Comparison of ENCODE assay signal across 26 mouse cellular contexts in the genomic region with DNA sequence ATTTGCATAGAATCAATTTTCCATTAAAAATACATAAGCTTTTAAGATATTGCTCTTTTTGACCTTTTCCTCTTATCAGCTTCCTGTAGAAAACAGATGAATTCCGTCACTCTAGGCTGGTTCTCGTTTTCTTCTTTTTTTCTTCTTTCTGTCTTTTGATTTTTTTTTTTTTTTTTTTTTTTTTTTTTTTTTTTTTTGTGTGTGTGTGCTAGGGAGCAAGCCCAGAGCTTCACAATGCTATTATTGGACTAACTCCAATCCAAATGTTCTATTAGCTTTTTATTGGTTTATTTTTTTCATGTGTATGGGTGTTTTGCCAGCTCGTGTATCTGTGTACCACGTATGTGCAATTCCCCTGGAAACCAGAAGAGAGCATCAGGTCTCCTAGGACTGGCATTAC.
A peak's percentile ranks its signal among the peaks of the same experiment; 100 is the strongest.
DNase-seq lines count a peak whose midpoint lies in the region; ATAC-seq and TF ChIP-seq lines count a peak whose summit lies in the region.
"Had no signal": no experiment of that assay in that cellular context is flagged by ENCODE, and none has a peak within 500 bp of the region (broad histone marks: within the 10 kb centered on the region; RNA-seq: fewer than 3 reads in every experiment).

No protein-coding gene starts in this region.

- no peak for ATAC-seq in forebrain, postnatal 0 days
- no peak for ATAC-seq in forebrain, embryonic 15.5 days (replicated peaks)
- no peak for ATAC-seq in intestine, postnatal 0 days
- no peak for ATAC-seq in intestine, embryonic 15.5 days
- no peak for ATAC-seq in midbrain, embryonic 11.5 days (ENCODE audit: low FRiP score)
- no peak for ATAC-seq in midbrain, embryonic 15.5 days (replicated peaks)
- no peak for ATAC-seq in stomach, postnatal 0 days (ENCODE audit: low FRiP score, low TSS enrichment)
- ATAC-seq: activated CD4-positive, CD25-positive, alpha-beta regulatory T cell, adult 4 months; hindbrain, postnatal 0 days had no signal

- no peak for DNase-seq in forebrain, postnatal 0 days
- DNase-seq in midbrain, embryonic 11.5 days (ENCODE audit: low spot score, missing footprints), result peak; percentile 28
- no peak for DNase-seq in stomach, postnatal 0 days (ENCODE audit: low spot score)
- no peak for DNase-seq in left cerebral cortex, postnatal 4 days
- DNase-seq: adrenal gland, adult 2 months; adrenal gland, postnatal 36 days; cerebellum, adult 2 months; cerebellum, postnatal 14 days; gastrocnemius, postnatal 36 days; heart, postnatal 36 days; kidney, adult 2 months; kidney, postnatal 36 days; lung, postnatal 10 days had no signal

- intact Hi-C loops in left cerebral cortex, postnatal 4 days (cut with DNase I), result no loop called here

- no peak overlapping the region for H3K27ac ChIP-seq in forebrain, postnatal 0 days (ENCODE audit: low read depth, low read length)
- H3K27ac ChIP-seq in forebrain, embryonic 15.5 days (replicated peaks), result no peak overlapping the region
- H3K27ac ChIP-seq in intestine, postnatal 0 days (ENCODE audit: low read depth, low read length), result no peak overlapping the region
- H3K27ac ChIP-seq in intestine, embryonic 15.5 days, result no peak overlapping the region
- no peak overlapping the region for H3K27ac ChIP-seq in midbrain, embryonic 11.5 days (ENCODE audit: low read depth, low read length)
- no peak overlapping the region for H3K27ac ChIP-seq in midbrain, embryonic 15.5 days
- H3K27ac ChIP-seq in stomach, postnatal 0 days (replicated peaks), result no peak overlapping the region
- H3K27ac ChIP-seq: embryonic facial prominence, embryonic 10.5 days; embryonic facial prominence, embryonic 15.5 days; forebrain, embryonic 12.5 days; heart, embryonic 15.5 days; hindbrain, embryonic 12.5 days; hindbrain, postnatal 0 days; liver, embryonic 15.5 days; midbrain, embryonic 10.5 days had no signal

- no peak overlapping the region for H3K4me2 ChIP-seq in forebrain, postnatal 0 days (ENCODE audit: low read depth)
- no peak overlapping the region for H3K4me2 ChIP-seq in forebrain, embryonic 15.5 days (replicated peaks)
- H3K4me2 ChIP-seq in intestine, postnatal 0 days (replicated peaks; ENCODE audit: low read depth), result no peak overlapping the region
- no peak overlapping the region for H3K4me2 ChIP-seq in intestine, embryonic 15.5 days (replicated peaks)
- no peak overlapping the region for H3K4me2 ChIP-seq in midbrain, embryonic 11.5 days
- no peak overlapping the region for H3K4me2 ChIP-seq in midbrain, embryonic 15.5 days
- no peak overlapping the region for H3K4me2 ChIP-seq in stomach, postnatal 0 days (replicated peaks; ENCODE audit: low read depth)
- H3K4me2 ChIP-seq: embryonic facial prominence, embryonic 15.5 days; forebrain, embryonic 12.5 days; heart, embryonic 15.5 days; hindbrain, embryonic 12.5 days; liver, embryonic 15.5 days had no signal

- 79% methylated on average over 4 of the region's 4 CpGs for WGBS in forebrain, postnatal 0 days
- whole genome bisulfite sequencing in forebrain, embryonic 15.5 days, result 84% methylated on average over 4 of the region's 4 CpGs
- WGBS in intestine, postnatal 0 days, result 89% methylated on average over 4 of the region's 4 CpGs
- 84% methylated on average over 4 of the region's 4 CpGs for WGBS in intestine, embryonic 15.5 days
- 91% methylated on average over 4 of the region's 4 CpGs for whole genome bisulfite sequencing in midbrain, embryonic 11.5 days
- 83% methylated on average over 4 of the region's 4 CpGs for WGBS in midbrain, embryonic 15.5 days
- 83% methylated on average over 4 of the region's 4 CpGs for WGBS in stomach, postnatal 0 days

- H3K4me3 ChIP-seq in forebrain, postnatal 0 days (ENCODE audit: low read depth, low read length), result no peak overlapping the region
- H3K4me3 ChIP-seq in forebrain, embryonic 15.5 days, result no peak overlapping the region
- H3K4me3 ChIP-seq in intestine, postnatal 0 days (ENCODE audit: low read depth, low read length), result no peak overlapping the region
- no peak overlapping the region for H3K4me3 ChIP-seq in intestine, embryonic 15.5 days (replicated peaks)
- H3K4me3 ChIP-seq in midbrain, embryonic 11.5 days (ENCODE audit: low read depth, low read length), result no peak overlapping the region
- H3K4me3 ChIP-seq in midbrain, embryonic 15.5 days, result no peak overlapping the region
- H3K4me3 ChIP-seq in stomach, postnatal 0 days (ENCODE audit: low read depth, low read length), result no peak overlapping the region
- H3K4me3 ChIP-seq: embryonic facial prominence, embryonic 10.5 days; embryonic facial prominence, embryonic 15.5 days; forebrain, embryonic 12.5 days; heart, embryonic 15.5 days; hindbrain, embryonic 12.5 days; liver, embryonic 15.5 days; midbrain, embryonic 10.5 days had no signal

- H3K9me3 ChIP-seq in forebrain, postnatal 0 days (ENCODE audit: low read length), result no peaks in the 10 kb centered on the region
- H3K9me3 ChIP-seq in forebrain, embryonic 15.5 days, result no peaks in the 10 kb centered on the region
- H3K9me3 ChIP-seq in intestine, postnatal 0 days (ENCODE audit: control insufficient read depth), result no peaks in the 10 kb centered on the region
- H3K9me3 ChIP-seq in intestine, embryonic 15.5 days, result no peaks in the 10 kb centered on the region
- H3K9me3 ChIP-seq in midbrain, embryonic 11.5 days (ENCODE audit: control insufficient read depth, low read length), result no peaks in the 10 kb centered on the region
- H3K9me3 ChIP-seq in midbrain, embryonic 15.5 days, result no peaks in the 10 kb centered on the region
- H3K9me3 ChIP-seq in stomach, postnatal 0 days (ENCODE audit: control insufficient read depth, low read length), result no peaks in the 10 kb centered on the region
- H3K9me3 ChIP-seq: embryonic facial prominence, embryonic 10.5 days; embryonic facial prominence, embryonic 15.5 days; forebrain, embryonic 12.5 days; heart, embryonic 15.5 days; hindbrain, embryonic 12.5 days; liver, embryonic 15.5 days; midbrain, embryonic 10.5 days had no signal

- no peak for TF ChIP-seq EP300 in stomach, postnatal 0 days (optimal IDR thresholded peaks at IDR 0.05)

- peak; percentile 17; the same call in 1 of the 2 replicates for TF ChIP-seq CTCF in forebrain, postnatal 0 days (IDR thresholded peaks at IDR 0.05; ENCODE audit: low read depth)
- 0 out of 2 replicates have a peak, but pooled peaks have one; percentile 24 for TF ChIP-seq CTCF in intestine, postnatal 0 days (IDR thresholded peaks at IDR 0.05; ENCODE audit: low read depth)
- TF ChIP-seq CTCF in stomach, postnatal 0 days (IDR thresholded peaks at IDR 0.05; ENCODE audit: low read depth), result peak; percentile 26; the same call in 1 of the 2 replicates

- no peaks in the 10 kb centered on the region for H3K4me1 ChIP-seq in forebrain, postnatal 0 days (ENCODE audit: insufficient read depth)
- no peaks in the 10 kb centered on the region for H3K4me1 ChIP-seq in forebrain, embryonic 15.5 days
- no peaks in the 10 kb centered on the region for H3K4me1 ChIP-seq in intestine, postnatal 0 days (replicated peaks; ENCODE audit: control insufficient read depth, insufficient read depth, low read length)
- H3K4me1 ChIP-seq in intestine, embryonic 15.5 days (replicated peaks), result no peaks in the 10 kb centered on the region
- no peaks in the 10 kb centered on the region for H3K4me1 ChIP-seq in midbrain, embryonic 11.5 days (ENCODE audit: control insufficient read depth, insufficient read depth, low read length)
- H3K4me1 ChIP-seq in midbrain, embryonic 15.5 days, result no peaks in the 10 kb centered on the region
- no peaks in the 10 kb centered on the region for H3K4me1 ChIP-seq in stomach, postnatal 0 days (replicated peaks; ENCODE audit: control insufficient read depth, insufficient read depth)
- H3K4me1 ChIP-seq: hindbrain, embryonic 12.5 days; liver, embryonic 15.5 days; midbrain, embryonic 10.5 days had no signal

- no peaks in the 10 kb centered on the region for H3K27me3 ChIP-seq in forebrain, postnatal 0 days (ENCODE audit: insufficient read depth, low read length)
- no peaks in the 10 kb centered on the region for H3K27me3 ChIP-seq in forebrain, embryonic 15.5 days
- no peaks in the 10 kb centered on the region for H3K27me3 ChIP-seq in intestine, postnatal 0 days (replicated peaks; ENCODE audit: control insufficient read depth, insufficient read depth, low read length)
- H3K27me3 ChIP-seq in intestine, embryonic 15.5 days (replicated peaks), result no peaks in the 10 kb centered on the region
- H3K27me3 ChIP-seq in midbrain, embryonic 11.5 days (ENCODE audit: control insufficient read depth, insufficient read depth, low read length), result no peaks in the 10 kb centered on the region
- H3K27me3 ChIP-seq in midbrain, embryonic 15.5 days (replicated peaks), result no peaks in the 10 kb centered on the region
- H3K27me3 ChIP-seq in stomach, postnatal 0 days (ENCODE audit: control insufficient read depth, insufficient read depth, low read length), result no peaks in the 10 kb centered on the region
- H3K27me3 ChIP-seq: embryonic facial prominence, embryonic 15.5 days; forebrain, embryonic 12.5 days; heart, embryonic 15.5 days; hindbrain, embryonic 12.5 days; liver, embryonic 15.5 days had no signal

- H3K36me3 ChIP-seq in forebrain, postnatal 0 days (ENCODE audit: insufficient read depth), result no peaks in the 10 kb centered on the region
- no peaks in the 10 kb centered on the region for H3K36me3 ChIP-seq in forebrain, embryonic 15.5 days
- H3K36me3 ChIP-seq in intestine, postnatal 0 days (ENCODE audit: control insufficient read depth, insufficient read depth), result no peaks in the 10 kb centered on the region
- no peaks in the 10 kb centered on the region for H3K36me3 ChIP-seq in intestine, embryonic 15.5 days
- H3K36me3 ChIP-seq in midbrain, embryonic 11.5 days (ENCODE audit: control insufficient read depth, insufficient read depth, low read length), result no peaks in the 10 kb centered on the region
- H3K36me3 ChIP-seq in midbrain, embryonic 15.5 days (replicated peaks), result no peaks in the 10 kb centered on the region
- no peaks in the 10 kb centered on the region for H3K36me3 ChIP-seq in stomach, postnatal 0 days (ENCODE audit: control insufficient read depth, insufficient read depth, low read length)
- H3K36me3 ChIP-seq: embryonic facial prominence, embryonic 10.5 days; embryonic facial prominence, embryonic 15.5 days; forebrain, embryonic 12.5 days; heart, embryonic 15.5 days; hindbrain, embryonic 12.5 days; liver, embryonic 15.5 days; midbrain, embryonic 10.5 days had no signal

- no peak overlapping the region for H3K9ac ChIP-seq in forebrain, postnatal 0 days
- H3K9ac ChIP-seq in forebrain, embryonic 15.5 days (replicated peaks), result no peak overlapping the region
- H3K9ac ChIP-seq in intestine, postnatal 0 days (ENCODE audit: low read depth, low read length), result no peak overlapping the region
- no peak overlapping the region for H3K9ac ChIP-seq in intestine, embryonic 15.5 days
- H3K9ac ChIP-seq in midbrain, embryonic 11.5 days (ENCODE audit: low read length), result no peak overlapping the region
- no peak overlapping the region for H3K9ac ChIP-seq in midbrain, embryonic 15.5 days
- no peak overlapping the region for H3K9ac ChIP-seq in stomach, postnatal 0 days (ENCODE audit: low read length)
- H3K9ac ChIP-seq: embryonic facial prominence, embryonic 15.5 days; forebrain, embryonic 12.5 days; heart, embryonic 15.5 days; hindbrain, embryonic 12.5 days; liver, embryonic 15.5 days had no signal
